Mouse (Mus musculus): ENCODE data around the gene Mad1l1.
"Not testable (repeated sequence)": the region's sequence is repeated elsewhere in the genome, so short reads cannot be mapped to it uniquely, and the experiment has no call there.

Mad1l1 gene

GRCm38 (mm10) chr5:140321042-140321755, at the start of gene Mad1l1, which contains the start of gene Nudt1:
TSS of gene Mad1l1 (minus strand) at chr5:140321552.
TSS of gene Nudt1 (plus strand) at chr5:140321656.
- in situ Hi-C loops (cut with MseI, MboI) = no loop called here

DNA sequence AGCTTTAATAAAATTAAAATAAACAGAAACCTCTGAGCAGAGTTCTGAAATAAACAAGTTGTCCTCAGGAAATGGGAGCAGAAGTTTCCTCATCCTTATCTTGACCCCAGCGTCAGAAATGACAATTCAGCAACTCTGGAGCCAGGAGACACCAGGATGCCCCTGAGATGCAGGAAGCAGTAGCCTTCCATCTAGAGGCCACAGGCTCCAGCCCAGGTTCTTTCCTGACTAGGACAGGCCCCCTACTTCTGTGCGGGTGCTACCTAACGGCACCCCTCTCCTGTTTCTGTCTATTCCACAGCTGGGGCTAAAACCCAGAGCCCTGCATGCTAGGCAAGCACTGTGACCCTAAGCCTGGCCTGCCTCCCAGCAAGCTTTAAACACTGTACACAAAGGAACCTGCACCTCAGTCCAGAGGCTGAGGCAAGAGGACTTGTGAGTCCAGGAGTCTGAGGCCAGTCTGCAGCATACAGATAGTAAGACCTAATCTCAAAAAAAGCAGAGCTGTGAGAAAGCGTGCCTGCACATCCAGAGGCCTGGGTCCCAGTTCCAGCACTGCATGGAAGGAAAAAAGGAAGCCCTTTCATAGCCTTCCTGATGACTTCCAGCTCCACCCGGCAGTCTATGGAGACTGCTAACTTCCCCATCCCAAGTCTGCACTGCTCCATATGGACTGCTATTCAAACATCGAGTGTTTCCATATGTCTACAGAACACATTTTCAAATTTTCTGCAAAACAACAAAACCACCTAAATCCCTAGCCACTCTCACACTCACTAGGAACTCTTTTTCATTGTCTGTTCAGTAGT, 49.3 kb upstream of the Mad1l1 start:
- in situ Hi-C loops (cut with MseI, MboI) = no loop called here

GRCm38 (mm10) chr5:140369466-140369865, 48.1 kb upstream of the Mad1l1 start:
- in situ Hi-C loops (cut with MseI, MboI) = no loop called here

DNA sequence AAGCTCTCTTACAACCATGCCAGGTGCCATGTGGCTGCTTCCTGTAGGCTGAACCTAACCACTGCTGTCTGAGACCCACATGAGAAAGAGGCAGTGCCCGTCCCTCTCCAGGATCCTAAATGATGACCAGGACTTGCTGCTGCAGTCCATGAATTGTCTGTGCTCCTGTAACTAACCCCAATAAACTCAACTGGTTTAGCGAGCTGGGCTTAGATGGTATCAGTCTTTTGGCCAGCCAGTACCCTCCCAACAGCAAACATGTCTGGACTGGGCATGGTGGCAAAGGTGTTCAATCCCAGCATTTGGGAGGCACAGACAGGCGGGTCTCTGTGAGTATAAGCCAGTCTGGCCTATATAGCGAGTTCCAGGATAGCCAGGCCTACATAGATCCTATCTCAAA, 47.6 kb upstream of the Mad1l1 start:
- in situ Hi-C loops (cut with MseI, MboI) = no loop called here

DNA sequence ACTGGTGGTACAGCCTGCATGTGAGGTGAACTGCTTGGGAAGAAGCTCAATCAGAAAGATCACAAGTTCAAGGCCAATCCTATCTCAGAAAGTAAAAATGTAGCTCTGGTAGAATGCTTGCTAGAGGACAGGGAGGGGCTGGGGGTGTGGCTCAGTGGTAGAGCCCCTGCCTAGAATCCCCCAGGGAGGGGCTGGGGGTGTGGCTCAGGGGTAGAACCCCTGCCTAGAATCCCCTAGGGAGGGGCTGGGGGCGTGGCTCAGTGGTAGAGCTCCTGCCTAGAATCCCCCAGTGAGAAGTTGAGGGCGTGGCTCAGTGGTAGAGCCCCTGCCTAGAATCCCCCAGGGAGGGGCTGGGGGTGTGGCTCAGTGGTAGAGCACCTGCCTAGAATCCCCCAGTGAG, 46.8 kb upstream of the Mad1l1 start:
- in situ Hi-C loops (cut with MseI, MboI) = not testable (repeated sequence)

- in situ Hi-C loops (cut with MseI, MboI) = no loop called here
These were observed 43.1 kb upstream of the Mad1l1 start for GRCm38 (mm10) chr5:140364415-140364814.

DNA sequence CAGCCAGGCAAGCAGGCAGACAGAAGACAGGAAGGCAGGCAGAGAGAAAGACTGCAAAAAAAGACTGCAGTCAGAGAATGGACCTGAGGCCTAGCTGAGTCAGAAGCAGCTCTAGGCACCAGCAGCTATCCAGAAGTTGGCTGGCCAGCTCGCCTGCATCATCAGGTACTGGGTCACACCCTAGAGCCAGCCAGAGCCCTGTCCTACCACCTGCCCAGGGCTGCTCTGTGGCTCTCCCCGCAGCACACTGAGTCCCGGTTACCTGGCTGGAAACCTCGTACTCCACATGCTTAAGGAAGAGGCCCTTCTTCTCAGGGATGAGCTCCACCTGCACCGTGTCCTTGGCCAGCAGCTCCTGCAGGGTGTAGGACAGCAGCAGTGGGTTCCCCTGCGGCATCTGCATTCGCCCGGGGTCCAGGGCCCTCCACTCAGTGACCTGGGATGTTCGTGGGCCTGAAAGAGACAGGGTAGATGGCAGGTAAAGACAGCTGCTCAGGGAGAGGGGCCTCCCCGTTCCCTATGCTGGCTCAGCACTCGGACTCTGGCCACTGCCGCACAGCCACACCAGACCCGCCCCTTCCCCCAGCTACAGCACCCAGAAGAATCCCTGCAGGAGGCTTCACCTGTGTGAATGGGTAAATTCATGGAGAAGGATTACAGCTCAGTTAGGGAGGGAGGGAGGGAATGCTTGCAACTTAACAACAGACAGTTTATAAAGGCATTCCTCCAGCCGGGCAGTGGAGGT, 38.8 kb upstream of the Mad1l1 start:
- in situ Hi-C loops (cut with MseI, MboI) = no loop called here

DNA sequence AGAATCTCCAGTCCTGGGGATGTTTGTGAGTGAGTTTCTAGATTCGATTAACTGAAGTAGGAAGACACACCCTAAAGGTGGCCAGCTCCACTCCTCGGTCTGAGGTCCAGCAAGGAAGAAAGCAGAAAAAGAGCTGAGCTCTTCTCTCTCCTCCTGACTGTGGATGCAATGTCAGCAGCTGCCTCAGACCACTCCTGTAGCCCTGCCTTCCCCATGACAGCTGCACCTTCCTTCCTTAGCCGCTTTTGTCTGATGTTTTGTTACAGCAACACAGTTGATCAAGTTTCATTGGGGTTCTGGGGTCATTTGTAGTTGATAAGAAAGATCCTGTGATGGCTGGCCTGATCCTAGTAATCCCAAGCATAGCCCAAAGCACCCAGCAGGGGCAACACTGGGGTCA, 36.1 kb upstream of the Mad1l1 start:
- in situ Hi-C loops (cut with MseI, MboI) = no loop called here

GRCm38 (mm10) chr5:140355934-140356333, 34.6 kb upstream of the Mad1l1 start:
- in situ Hi-C loops (cut with MseI, MboI) = no loop called here

- in situ Hi-C loops (cut with MseI, MboI) = no loop called here
These were observed 31.0 kb upstream of the Mad1l1 start for GRCm38 (mm10) chr5:140352352-140352751.

GRCm38 (mm10) chr5:140350731-140351497, 29.6 kb upstream of the Mad1l1 start:
- in situ Hi-C loops (cut with MseI, MboI) = no loop called here

DNA sequence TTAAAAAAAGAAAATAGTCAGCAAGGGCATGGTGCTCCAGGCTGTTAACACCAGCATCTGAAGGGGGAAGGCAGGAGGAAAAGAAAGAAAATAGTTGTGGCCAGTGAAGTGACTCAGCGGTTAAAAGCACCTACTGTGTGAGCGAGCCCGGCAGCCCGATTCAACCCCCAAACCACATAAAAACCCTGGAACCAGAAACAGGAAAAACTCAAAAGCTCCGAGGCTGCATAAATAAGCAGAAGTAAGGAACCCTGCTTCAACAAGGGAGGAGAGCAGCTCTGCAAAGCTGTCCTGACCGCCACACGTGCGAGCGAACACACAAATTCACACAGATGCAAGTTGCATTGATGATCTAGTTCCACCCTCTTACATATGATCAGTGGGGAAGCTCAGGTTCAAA, 28.5 kb upstream of the Mad1l1 start:
- in situ Hi-C loops (cut with MseI, MboI) = no loop called here

DNA sequence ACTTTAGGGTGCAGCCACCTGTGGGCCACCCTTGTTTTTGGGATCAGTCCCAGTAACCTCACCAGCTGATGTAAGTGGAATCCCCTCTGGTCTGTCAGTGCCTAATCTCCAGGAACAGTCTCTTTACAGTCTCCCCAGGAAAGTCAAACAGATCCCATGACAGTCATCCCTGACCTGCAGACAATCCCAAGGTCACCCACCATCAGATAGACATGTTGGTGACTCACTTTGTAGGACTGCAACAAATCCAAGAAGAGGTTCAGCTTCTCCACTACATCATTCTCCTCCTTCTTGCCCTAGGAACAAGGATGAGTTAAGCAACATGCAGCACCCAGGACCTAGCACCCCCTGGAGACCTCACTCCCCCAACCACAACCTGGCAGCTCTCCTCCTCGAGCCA, 24.7 kb upstream of the Mad1l1 start:
- in situ Hi-C loops (cut with MseI, MboI) = no loop called here

DNA sequence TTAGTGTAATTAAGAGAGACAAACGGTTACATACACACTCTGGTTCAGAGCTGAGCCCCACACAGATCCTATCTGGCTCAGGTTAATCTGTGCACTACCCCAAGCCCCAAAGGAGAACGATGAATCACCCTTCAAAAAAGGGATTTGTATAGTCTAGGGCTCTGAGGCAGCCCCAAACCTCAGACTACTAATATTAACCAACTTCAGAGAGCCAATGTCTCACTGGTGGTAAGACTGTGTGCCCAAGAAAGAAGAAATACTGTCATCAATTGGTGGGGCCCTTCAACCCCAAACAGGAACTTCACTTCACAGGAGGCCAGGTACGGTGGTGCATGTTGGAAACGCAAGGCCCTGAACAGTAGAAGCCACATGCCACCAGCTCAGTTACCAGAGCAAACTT, 23.9 kb upstream of the Mad1l1 start:
- in situ Hi-C loops (cut with MseI, MboI) = no loop called here

- in situ Hi-C loops (cut with MseI, MboI) = no loop called here
These were observed 21.5 kb upstream of the Mad1l1 start for GRCm38 (mm10) chr5:140342880-140343279.

GRCm38 (mm10) chr5:140339836-140340235, 18.5 kb upstream of the Mad1l1 start:
- in situ Hi-C loops (cut with MseI, MboI) = no loop called here

- in situ Hi-C loops (cut with MseI, MboI) = no loop called here
These were observed 17.4 kb upstream of the Mad1l1 start for GRCm38 (mm10) chr5:140338779-140339178.

- in situ Hi-C loops (cut with MseI, MboI) = no loop called here
These were observed 15.3 kb upstream of the Mad1l1 start for GRCm38 (mm10) chr5:140336680-140337079.

DNA sequence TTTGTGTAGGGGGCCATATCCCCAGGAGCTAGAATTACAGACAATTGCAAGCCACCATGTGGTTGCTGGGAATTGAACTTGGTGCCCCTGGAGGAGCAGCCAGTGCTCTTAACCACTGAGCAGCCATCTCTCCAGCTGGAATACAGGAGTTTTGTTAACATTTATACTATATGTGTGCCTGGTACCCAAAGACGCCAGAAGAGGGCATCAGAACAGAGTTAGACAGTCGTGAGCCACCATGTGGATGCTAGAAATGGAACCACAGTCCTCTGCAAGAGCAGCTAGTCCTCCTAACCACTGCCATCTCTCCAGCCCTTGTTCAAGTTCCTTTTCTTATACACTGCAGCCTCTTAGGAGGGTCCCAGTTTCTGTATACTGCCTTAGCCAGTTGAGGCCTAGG, 12.3 kb upstream of the Mad1l1 start:
- in situ Hi-C loops (cut with MseI, MboI) = no loop called here

- in situ Hi-C loops (cut with MseI, MboI) = no loop called here
These were observed 11.2 kb upstream of the Mad1l1 start for GRCm38 (mm10) chr5:140332519-140332918.
